Mouse (Mus musculus): ENCODE results near the gene Psmd12. TPM values are rescaled to one million over a fixed set of nuclear protein-coding genes. Genes with fewer than 3 reads are reported as not detected.

The Psmd12 gene
- polyA plus RNA-seq, 1 experiment from 2014 or later: 154 TPM

GRCm38 (mm10) chr11:107468252-107469030, 10.8 kb upstream of the Psmd12 start:
- H3K9ac ChIP-seq (ENCODE audit: low read depth, low read length): peak overlapping the region; percentile 80
- peak overlapping the region; percentile 90 for H3K27ac ChIP-seq (ENCODE audit: low read length)
- no peak for ATAC-seq

GRCm38 (mm10) chr11:107469031-107469522, 10.2 kb upstream of the Psmd12 start:
- Histone ChIP-seq H3K4me2 (ENCODE audit: low read depth, low read length) (peak overlapping the region; percentile 66), H3K27me3 (replicated peaks; ENCODE audit: control insufficient read depth, insufficient read depth, low read length) (no peaks in the 10 kb centered on the region), H3K9ac (ENCODE audit: low read depth, low read length) (peak overlapping the region; percentile 80)

More at GRCm38 (mm10) chr11:107468252-107469030, 10.8 kb upstream of the Psmd12 start:
- Histone ChIP-seq H3K4me2 (ENCODE audit: low read depth, low read length) (peak overlapping the region; percentile 66), H3K27me3 (replicated peaks; ENCODE audit: control insufficient read depth, insufficient read depth, low read length) (no peaks in the 10 kb centered on the region), H3K4me3 (ENCODE audit: low read length) (peak overlapping the region; percentile 85), H3K4me1 (ENCODE audit: control insufficient read depth, insufficient read depth, low read length) (peaks cover 20% of the 10 kb centered on the region), H3K36me3 (ENCODE audit: control insufficient read depth, insufficient read depth, low read length) (no peaks in the 10 kb centered on the region), H3K9me3 (ENCODE audit: control insufficient read depth, low read length) (no peaks in the 10 kb centered on the region)
- WGBS: 23% methylated on average over 16 of the region's 16 CpGs

DNA sequence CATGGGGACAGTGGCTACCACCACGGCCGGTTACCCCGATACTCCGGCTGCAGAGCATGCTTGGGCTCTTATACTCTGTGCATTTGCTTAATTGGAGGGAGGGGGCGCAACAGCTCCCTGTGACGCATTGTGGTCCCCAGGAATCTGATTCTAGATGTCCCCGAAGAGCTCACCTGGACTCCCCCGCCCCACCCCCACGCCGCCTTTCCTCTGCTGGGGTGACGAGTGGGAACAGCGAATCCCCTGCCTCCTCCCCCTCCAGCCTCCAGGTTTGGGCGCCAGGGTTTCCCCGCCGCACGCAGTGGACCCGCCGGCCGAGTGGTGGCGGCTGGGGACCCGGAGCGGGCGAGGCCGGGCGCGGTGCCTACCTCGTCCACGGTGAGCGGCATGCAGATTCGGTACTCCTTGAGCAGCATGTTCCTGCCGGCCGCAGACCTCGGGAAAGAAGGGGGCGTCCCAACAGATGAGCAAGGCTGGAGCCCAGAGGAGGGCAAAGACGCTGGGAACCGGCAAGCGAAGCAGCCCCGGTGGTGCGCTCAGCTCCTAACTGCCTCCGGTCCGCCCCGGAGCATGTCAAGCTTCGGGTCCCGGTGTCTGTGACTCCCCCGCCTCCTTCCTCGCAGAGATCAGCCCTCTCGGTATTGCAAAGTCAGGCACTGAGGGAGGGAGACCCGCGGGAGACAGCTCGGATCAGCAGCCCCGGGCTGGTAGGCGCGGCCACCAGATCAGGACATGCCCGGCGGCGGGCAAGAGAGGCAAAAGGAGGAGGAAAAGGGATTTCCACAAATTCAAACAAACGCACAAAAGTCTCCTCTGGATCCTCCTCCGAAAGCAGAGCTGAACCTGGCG, 9.5 kb upstream of the Psmd12 start:
- H3K36me3 ChIP-seq (ENCODE audit: control insufficient read depth, insufficient read depth, low read length): no peaks in the 10 kb centered on the region
- peak overlapping the region; percentile 80 for H3K9ac ChIP-seq (ENCODE audit: low read depth, low read length)
- H3K27ac ChIP-seq (ENCODE audit: low read length): peak overlapping the region; percentile 90
- under 1% methylated on average over 59 of the region's 59 CpGs for WGBS
- peak overlapping the region; percentile 66 for H3K4me2 ChIP-seq (ENCODE audit: low read depth, low read length)
- peak overlapping the region; percentile 85 for H3K4me3 ChIP-seq (ENCODE audit: low read length)
- peak; percentile 52 for ATAC-seq
- H3K27me3 ChIP-seq (replicated peaks; ENCODE audit: control insufficient read depth, insufficient read depth, low read length): no peaks in the 10 kb centered on the region
- H3K4me1 ChIP-seq (ENCODE audit: control insufficient read depth, insufficient read depth, low read length): peaks cover 20% of the 10 kb centered on the region
- H3K9me3 ChIP-seq (ENCODE audit: control insufficient read depth, low read length): no peaks in the 10 kb centered on the region

More at GRCm38 (mm10) chr11:107469031-107469522, 10.2 kb upstream of the Psmd12 start:
- Histone ChIP-seq H3K36me3 (ENCODE audit: control insufficient read depth, insufficient read depth, low read length) (no peaks in the 10 kb centered on the region), H3K4me1 (ENCODE audit: control insufficient read depth, insufficient read depth, low read length) (peaks cover 20% of the 10 kb centered on the region), H3K27ac (ENCODE audit: low read length) (peak overlapping the region; percentile 90), H3K4me3 (ENCODE audit: low read length) (peak overlapping the region; percentile 85), H3K9me3 (ENCODE audit: control insufficient read depth, low read length) (no peaks in the 10 kb centered on the region)
- peak; percentile 79 for ATAC-seq
- WGBS: under 1% methylated on average over 38 of the region's 38 CpGs

GRCm38 (mm10) chr11:107470521-107471041, 8.7 kb upstream of the Psmd12 start, which contains the start of gene Pitpnc1:
TSS of gene Pitpnc1 (minus strand) at chr11:107470699.
- Histone ChIP-seq H3K4me2 (ENCODE audit: low read depth, low read length) (peak within 1 kb of the TSS; percentile 66), H3K27ac (ENCODE audit: low read length) (peak within 1 kb of the TSS; percentile 90), H3K27me3 (replicated peaks; ENCODE audit: control insufficient read depth, insufficient read depth, low read length) (no peaks in the 10 kb centered on the region), H3K4me3 (ENCODE audit: low read length) (peak within 1 kb of the TSS; percentile 85), H3K4me1 (ENCODE audit: control insufficient read depth, insufficient read depth, low read length) (peaks cover 20% of the 10 kb centered on the region), H3K36me3 (ENCODE audit: control insufficient read depth, insufficient read depth, low read length) (no peaks in the 10 kb centered on the region), H3K9me3 (ENCODE audit: control insufficient read depth, low read length) (no peaks in the 10 kb centered on the region), H3K9ac (ENCODE audit: low read depth, low read length) (peak within 1 kb of the TSS; percentile 80)
- 1% methylated on average over 37 of the region's 37 CpGs for WGBS
- peak; percentile 89 for ATAC-seq

- Histone ChIP-seq H3K27ac (ENCODE audit: low read length) (peak overlapping the region; percentile 90), H3K4me3 (ENCODE audit: low read length) (peak overlapping the region; percentile 85), H3K9me3 (ENCODE audit: control insufficient read depth, low read length) (no peaks in the 10 kb centered on the region), H3K4me2 (ENCODE audit: low read depth, low read length) (peak overlapping the region; percentile 66), H3K27me3 (replicated peaks; ENCODE audit: control insufficient read depth, insufficient read depth, low read length) (no peaks in the 10 kb centered on the region), H3K9ac (ENCODE audit: low read depth, low read length) (peak overlapping the region; percentile 80), H3K4me1 (ENCODE audit: control insufficient read depth, insufficient read depth, low read length) (peaks cover 17% of the 10 kb centered on the region), H3K36me3 (ENCODE audit: control insufficient read depth, insufficient read depth, low read length) (no peaks in the 10 kb centered on the region)
- ATAC-seq: no peak
- 5% methylated on average over 11 of the region's 11 CpGs for WGBS
Measured at GRCm38 (mm10) chr11:107471071-107471720, 8.1 kb upstream of the Psmd12 start.

DNA sequence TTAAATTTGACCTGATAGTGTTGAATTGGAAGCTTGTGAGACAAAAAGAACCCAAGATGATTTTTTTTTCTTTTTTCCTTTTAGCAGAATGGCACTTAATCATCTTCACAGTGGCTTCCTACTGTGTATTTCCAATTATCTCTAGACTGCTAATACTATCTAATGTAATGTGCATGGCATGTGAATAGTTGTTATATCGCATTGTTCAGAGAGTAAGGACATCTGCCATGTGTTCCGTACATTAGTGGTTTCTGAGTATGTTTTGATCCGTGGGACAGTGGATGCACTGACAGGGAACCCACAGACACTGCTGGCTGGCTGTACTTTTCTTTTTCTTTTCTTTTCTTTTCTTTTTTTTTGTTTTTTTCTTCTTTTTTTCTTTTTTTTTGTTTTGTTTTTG, 7.0 kb upstream of the Psmd12 start:
- no peaks in the 10 kb centered on the region for H3K27me3 ChIP-seq (replicated peaks; ENCODE audit: control insufficient read depth, insufficient read depth, low read length)
- no peak overlapping the region for H3K27ac ChIP-seq (ENCODE audit: low read length)
- no peak overlapping the region for H3K9ac ChIP-seq (ENCODE audit: low read depth, low read length)
- H3K4me1 ChIP-seq (ENCODE audit: control insufficient read depth, insufficient read depth, low read length): peaks cover 17% of the 10 kb centered on the region
- no peak overlapping the region for H3K4me3 ChIP-seq (ENCODE audit: low read length)
- H3K36me3 ChIP-seq (ENCODE audit: control insufficient read depth, insufficient read depth, low read length): no peaks in the 10 kb centered on the region
- no peaks in the 10 kb centered on the region for H3K9me3 ChIP-seq (ENCODE audit: control insufficient read depth, low read length)
- H3K4me2 ChIP-seq (ENCODE audit: low read depth, low read length): no peak overlapping the region
- ATAC-seq: no peak
- 83% methylated on average over 3 of the region's 3 CpGs for WGBS

DNA sequence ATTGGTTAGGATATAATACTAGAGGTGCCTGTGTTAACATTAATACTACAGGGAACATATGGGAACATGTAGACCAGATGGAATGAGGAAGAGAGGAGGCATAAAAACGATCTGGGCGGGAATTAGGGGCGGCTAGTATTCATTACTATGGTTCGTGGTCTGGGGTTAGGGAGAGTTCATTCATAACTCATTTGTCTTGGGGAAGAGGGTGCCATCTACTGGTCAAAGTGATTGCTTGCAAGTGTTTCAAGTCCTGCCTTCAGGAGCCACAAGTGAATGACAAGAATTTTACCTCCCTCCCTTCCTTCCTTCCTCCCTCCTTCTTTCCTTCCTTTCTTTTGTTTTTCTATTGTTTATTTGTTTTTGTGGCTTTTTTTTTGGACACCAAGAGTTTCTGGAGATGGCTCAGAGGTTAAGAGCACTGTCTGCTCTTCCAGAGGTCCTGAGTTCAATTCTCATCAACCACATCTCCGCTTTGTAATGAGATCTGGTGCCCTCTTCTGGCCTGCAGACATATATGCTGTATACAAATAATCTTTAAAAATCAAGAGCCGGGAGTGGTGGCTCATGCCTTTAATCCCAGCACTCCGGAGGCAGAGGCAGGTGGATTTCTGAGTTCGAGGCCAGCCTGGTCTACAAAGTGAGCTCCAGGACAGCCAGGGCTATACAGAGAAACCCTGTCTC, 6.0 kb upstream of the Psmd12 start:
- no peaks in the 10 kb centered on the region for H3K36me3 ChIP-seq (ENCODE audit: control insufficient read depth, insufficient read depth, low read length)
- WGBS: 26% methylated on average over 8 of the region's 8 CpGs
- no peak overlapping the region for H3K27ac ChIP-seq (ENCODE audit: low read length)
- no peak for ATAC-seq
- H3K4me3 ChIP-seq (ENCODE audit: low read length): no peak overlapping the region
- no peaks in the 10 kb centered on the region for H3K27me3 ChIP-seq (replicated peaks; ENCODE audit: control insufficient read depth, insufficient read depth, low read length)
- H3K4me1 ChIP-seq (ENCODE audit: control insufficient read depth, insufficient read depth, low read length): peaks cover 13% of the 10 kb centered on the region
- no peaks in the 10 kb centered on the region for H3K9me3 ChIP-seq (ENCODE audit: control insufficient read depth, low read length)
- H3K9ac ChIP-seq (ENCODE audit: low read depth, low read length): no peak overlapping the region
- H3K4me2 ChIP-seq (ENCODE audit: low read depth, low read length): no peak overlapping the region

DNA sequence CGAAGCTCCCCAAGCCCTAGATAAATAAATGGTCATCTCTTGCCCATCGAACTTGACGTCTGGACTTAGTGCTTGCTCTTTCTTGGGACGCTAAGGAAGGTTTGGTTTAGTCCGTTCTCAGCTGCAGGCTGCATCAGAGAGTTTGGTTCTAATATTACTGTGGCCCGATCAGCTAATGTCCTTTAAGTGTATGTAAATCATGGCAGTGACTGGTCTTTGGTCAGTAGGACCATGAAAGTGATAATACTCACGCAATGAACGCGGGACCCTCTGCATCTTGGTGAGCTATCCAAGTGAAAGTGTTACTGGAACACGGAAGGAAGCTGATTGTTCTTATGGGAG, 549 bp downstream of the Psmd12 start:
- Histone ChIP-seq H3K27me3 (replicated peaks; ENCODE audit: control insufficient read depth, insufficient read depth, low read length) (no peaks in the 10 kb centered on the region), H3K27ac (ENCODE audit: low read length) (peak overlapping the region; percentile 76), H3K4me2 (ENCODE audit: low read depth, low read length) (peak overlapping the region; percentile 67), H3K4me3 (ENCODE audit: low read length) (peak overlapping the region; percentile 90), H3K4me1 (ENCODE audit: control insufficient read depth, insufficient read depth, low read length) (peaks cover 18% of the 10 kb centered on the region), H3K9me3 (ENCODE audit: control insufficient read depth, low read length) (no peaks in the 10 kb centered on the region), H3K9ac (ENCODE audit: low read depth, low read length) (peak overlapping the region; percentile 97), H3K36me3 (ENCODE audit: control insufficient read depth, insufficient read depth, low read length) (no peaks in the 10 kb centered on the region)
- under 1% methylated on average over 10 of the region's 10 CpGs for WGBS
- peak; percentile 5 for ATAC-seq

Measured in intestine, embryonic 16.5 days (tissue).